Mouse (Mus musculus) kidney, embryonic 16.5 days (tissue): ENCODE data around the gene Gstm4. TPM values are rescaled to one million over a fixed set of nuclear protein-coding genes. Genes with fewer than 3 reads are reported as not detected.
"Not testable (repeated sequence)": the region's sequence is repeated elsewhere in the genome, so short reads cannot be mapped to it uniquely, and the experiment has no call there.

Experiments used
- ATAC-seq: fragments of 200-750 bp; cut with Nextera tagmentation; 2 replicates; pipeline ENCODE4 v1.8.0; 2017; ENCODE audit warnings: moderate TSS enrichment; ENCODE audit not compliant: low FRiP score, low TSS enrichment
- H3K27ac ChIP-seq: fragments of 300-500 bp; sonication (generic); 2 replicates; pipeline ENCODE4 v1.5.1; 2014; ENCODE audit warnings: low read length
- H3K27me3 ChIP-seq: fragments of 300-500 bp; sonication (generic); 2 replicates; pipeline ENCODE4 v1.6.1; 2014; ENCODE audit warnings: low read length, control low read depth, mixed read lengths; ENCODE audit not compliant: insufficient read depth
- H3K36me3 ChIP-seq: fragments of 300-500 bp; sonication (generic); 2 replicates; pipeline ENCODE4 v1.6.1; 2014; ENCODE audit warnings: low read length, control low read depth, mixed read lengths; ENCODE audit not compliant: insufficient read depth
- H3K4me1 ChIP-seq: fragments of 300-500 bp; sonication (generic); 2 replicates; pipeline ENCODE4 v1.6.1; 2014; ENCODE audit warnings: low read length, control low read depth, mixed read lengths; ENCODE audit not compliant: insufficient read depth
- H3K4me2 ChIP-seq: fragments of 300-500 bp; sonication (generic); replicated peaks from 2 replicates; pipeline ENCODE4 v1.6.1; 2014; ENCODE audit warnings: low read depth, low read length
- H3K4me3 ChIP-seq: fragments of 300-500 bp; sonication (generic); 2 replicates; pipeline ENCODE4 v1.5.1; 2014; ENCODE audit warnings: mild to moderate bottlenecking, low read length
- H3K9ac ChIP-seq: fragments of 300-500 bp; sonication (generic); replicated peaks from 2 replicates; pipeline ENCODE4 v1.6.1; 2014; ENCODE audit warnings: low read length
- H3K9me3 ChIP-seq: fragments of 300-500 bp; sonication (generic); 2 replicates; pipeline ENCODE4 v1.6.1; 2016; ENCODE audit warnings: low read length, control low read depth
- WGBS: fragments of 180-500 bp; shearing (Covaris S2); extraction: QIAGEN DNeasy Blood & Tissue Kit; methylation state at CpG from one replicate; pipeline ENCODE4 v1.1.7; 2014; 5-methylcytosine and 5-hydroxymethylcytosine counted together
- polyA plus RNA-seq: library from polyadenylated mRNA; unstranded; fragments of >200 nt; fragmentation: Nextera tagmentation; extraction: Ambion mirVana; gene quantifications from 2 replicates; pipeline ENCODE4 v1.2.1, GENCODE M21; 2015

Gene Gstm4
- polyA plus RNA-seq, 1 experiment from 2014 or later: 20.4 TPM

DNA sequence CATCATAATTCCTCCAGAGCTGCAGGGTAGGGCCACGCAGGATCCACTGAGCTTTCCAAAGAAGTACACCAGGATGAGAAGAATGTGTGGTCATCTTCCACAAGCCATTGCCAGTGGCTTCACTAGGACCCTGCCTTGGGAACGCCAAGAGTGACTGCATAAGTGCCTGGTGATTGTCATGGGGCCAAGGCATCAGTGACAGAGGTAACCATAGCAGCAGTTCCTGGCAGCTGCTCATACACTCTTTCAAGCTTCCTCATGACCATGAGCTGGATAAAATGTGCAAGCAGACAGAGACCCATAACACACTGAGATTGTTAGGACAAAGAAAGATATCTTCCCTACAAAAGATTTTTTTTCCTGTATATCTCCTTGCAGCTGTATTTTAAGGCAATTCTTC is 34.4 kb downstream of the Gstm4 start:
- no peak overlapping the region for H3K9ac ChIP-seq
- no peak overlapping the region for H3K4me2 ChIP-seq
- no peaks in the 10 kb centered on the region for H3K27me3 ChIP-seq
- H3K4me1 ChIP-seq: peaks cover 10% of the 10 kb centered on the region; the same call in 1 of the 2 replicates
- no peak overlapping the region for H3K27ac ChIP-seq
- no peaks in the 10 kb centered on the region for H3K36me3 ChIP-seq
- WGBS: 61% methylated on average over 2 of the region's 2 CpGs
- H3K9me3 ChIP-seq: no peaks in the 10 kb centered on the region
- no peak for ATAC-seq
- H3K4me3 ChIP-seq: no peak overlapping the region

DNA sequence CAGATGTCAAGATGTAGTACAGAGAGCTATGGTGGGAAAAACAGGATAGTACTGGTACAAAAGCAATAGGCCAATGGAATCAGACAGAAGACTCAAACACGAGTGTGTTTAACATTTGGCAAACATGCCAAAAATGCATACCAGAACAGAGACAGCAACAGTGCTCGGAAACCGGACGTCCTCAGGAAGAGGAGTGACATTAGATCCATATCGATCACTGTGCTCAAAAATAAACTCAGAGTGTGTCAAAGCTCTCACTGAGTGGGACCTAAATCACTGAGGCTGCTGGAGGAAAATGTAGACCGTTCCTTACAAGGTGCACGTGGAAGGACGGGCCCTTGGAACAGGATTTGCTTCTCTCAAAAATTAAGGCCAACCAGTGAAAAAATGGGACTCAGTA is 42.7 kb downstream of the Gstm4 start:
- no peak overlapping the region for H3K27ac ChIP-seq
- no peaks in the 10 kb centered on the region for H3K36me3 ChIP-seq
- no peak overlapping the region for H3K9ac ChIP-seq
- H3K4me3 ChIP-seq: no peak overlapping the region
- H3K9me3 ChIP-seq: no peaks in the 10 kb centered on the region
- no peaks in the 10 kb centered on the region for H3K4me1 ChIP-seq
- H3K27me3 ChIP-seq: no peaks in the 10 kb centered on the region
- no peak overlapping the region for H3K4me2 ChIP-seq
- WGBS: 65% methylated on average over 8 of the region's 8 CpGs
- ATAC-seq: no peak

DNA sequence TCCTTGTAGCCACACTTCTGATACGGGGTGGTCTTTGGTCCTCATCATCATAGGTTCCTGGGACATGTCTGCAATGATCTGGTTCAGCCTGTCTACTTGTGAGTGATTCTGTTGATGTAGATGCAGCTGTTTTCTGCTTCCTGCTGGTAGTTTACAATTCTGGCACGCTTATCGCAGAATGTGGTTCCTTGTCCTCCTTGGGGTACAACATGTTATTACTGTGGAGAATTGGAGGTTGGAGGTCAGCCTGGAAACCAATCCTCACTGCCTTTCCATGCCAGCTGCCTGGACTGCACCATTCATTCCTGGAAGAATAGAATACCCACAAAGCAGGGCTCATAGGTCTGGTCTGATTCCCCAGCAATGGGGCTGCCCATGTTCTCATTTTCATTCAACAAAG is 45.2 kb downstream of the Gstm4 start:
- WGBS: 90% methylated on average over 3 of the region's 3 CpGs

DNA sequence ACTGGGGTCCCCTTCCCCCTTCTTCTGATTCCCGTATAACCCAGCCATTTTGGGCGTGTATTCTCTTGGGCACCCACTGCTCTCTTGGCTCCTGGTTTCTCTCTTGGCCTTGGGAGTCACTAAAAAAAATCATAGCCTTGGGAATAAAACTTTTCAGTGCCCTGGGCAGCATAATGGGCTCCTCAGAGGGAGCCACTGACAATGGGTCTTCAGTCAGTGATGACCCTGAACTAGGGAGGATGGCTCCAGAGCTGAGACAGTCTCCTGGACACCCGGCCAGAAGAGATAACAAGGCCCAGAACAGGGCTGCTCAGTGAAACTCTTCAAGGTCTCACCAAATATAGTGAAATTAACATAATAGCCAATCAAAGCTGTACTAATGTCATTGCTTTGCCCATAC is 46.1 kb downstream of the Gstm4 start:
- no peak overlapping the region for H3K9ac ChIP-seq
- ATAC-seq: no peak
- whole genome bisulfite sequencing: 89% methylated on average over 3 of the region's 3 CpGs
- H3K27ac ChIP-seq: no peak overlapping the region
- no peaks in the 10 kb centered on the region for H3K27me3 ChIP-seq
- no peak overlapping the region for H3K4me3 ChIP-seq
- H3K9me3 ChIP-seq: no peaks in the 10 kb centered on the region
- H3K4me1 ChIP-seq: no peaks in the 10 kb centered on the region
- no peaks in the 10 kb centered on the region for H3K36me3 ChIP-seq
- no peak overlapping the region for H3K4me2 ChIP-seq

More for the DNA sequence above, 45.2 kb downstream of the Gstm4 start:
- no peaks in the 10 kb centered on the region for H3K9me3 ChIP-seq
- no peak overlapping the region for H3K9ac ChIP-seq
- H3K4me1 ChIP-seq: no peaks in the 10 kb centered on the region
- no peak overlapping the region for H3K27ac ChIP-seq
- no peaks in the 10 kb centered on the region for H3K27me3 ChIP-seq
- H3K4me2 ChIP-seq: no peak overlapping the region
- ATAC-seq: no peak
- H3K36me3 ChIP-seq: no peaks in the 10 kb centered on the region
- no peak overlapping the region for H3K4me3 ChIP-seq

DNA sequence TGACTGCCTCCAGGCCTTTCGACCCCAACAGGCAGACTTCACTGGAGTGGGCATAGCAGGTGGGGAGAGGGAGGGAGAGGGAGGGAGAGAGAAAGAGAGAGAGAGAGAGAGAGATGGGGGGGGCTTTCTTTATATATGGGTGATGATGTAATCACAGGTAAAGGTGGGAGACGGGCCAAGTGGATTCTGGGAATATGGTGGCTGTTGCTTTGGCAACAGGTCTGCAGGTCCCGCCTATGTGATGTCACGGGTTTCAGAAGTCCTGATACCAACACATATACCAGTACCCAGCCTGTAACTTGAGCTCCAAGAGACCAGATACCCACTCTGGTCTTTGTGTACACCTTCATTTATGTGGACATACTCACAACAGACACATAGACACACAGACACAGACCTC is 48.1 kb downstream of the Gstm4 start:
- Histone ChIP-seq H3K4me2 (no peak overlapping the region), H3K36me3 (no peaks in the 10 kb centered on the region), H3K9me3 (no peaks in the 10 kb centered on the region), H3K4me3 (no peak overlapping the region), H3K27me3 (no peaks in the 10 kb centered on the region), H3K27ac (no peak overlapping the region), H3K4me1 (no peaks in the 10 kb centered on the region), H3K9ac (no peak overlapping the region)
- WGBS: 85% methylated on average over 4 of the region's 4 CpGs
- ATAC-seq: no peak

DNA sequence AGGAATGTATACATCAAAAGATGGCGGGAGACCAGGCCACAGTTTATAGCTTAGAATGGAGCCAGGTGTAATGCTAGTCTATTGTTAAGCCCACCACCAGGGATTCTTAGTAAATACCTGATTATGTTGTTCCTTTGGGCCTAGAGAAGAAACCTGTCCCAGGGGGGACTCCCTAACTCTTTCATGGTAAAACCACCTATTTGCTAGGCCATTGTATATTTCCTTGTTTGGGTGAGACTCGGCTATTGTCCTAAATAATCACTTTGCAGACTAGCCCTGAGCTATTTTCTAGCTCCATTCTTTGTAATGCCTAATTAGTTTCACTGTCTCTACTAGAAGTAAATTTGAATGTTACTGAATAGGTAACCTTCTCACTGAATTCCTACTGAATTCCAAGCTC is 48.7 kb downstream of the Gstm4 start:
- not testable (repeated sequence) for H3K9me3 ChIP-seq, H3K27ac ChIP-seq, ATAC-seq, H3K4me2 ChIP-seq, H3K4me3 ChIP-seq, H3K4me1 ChIP-seq, H3K27me3 ChIP-seq, H3K36me3 ChIP-seq, H3K9ac ChIP-seq
- 83% methylated on average over 2 of the region's 2 CpGs for WGBS

Other genes starting within 250 kb of the Gstm4 start
- gene Eps8l3, start 167.7 kb downstream of the Gstm4 start, polyA plus RNA-seq: not detected in 2 replicates
- 170 and 171 TPM in 2 replicates for gene Gstm5, start 149.1 kb downstream of the Gstm4 start, polyA plus RNA-seq
- 16.7 and 16.9 TPM in 2 replicates for gene Gstm7, start 113.1 kb downstream of the Gstm4 start, polyA plus RNA-seq
- gene Gstm6, start 101.1 kb downstream of the Gstm4 start, polyA plus RNA-seq: 8.2 and 9.6 TPM in 2 replicates
- gene Gstm3, start 75.6 kb downstream of the Gstm4 start, polyA plus RNA-seq: 0.18 and 0.24 TPM in 2 replicates
- 115 and 132 TPM in 2 replicates for gene Gstm2, start 58.4 kb downstream of the Gstm4 start, polyA plus RNA-seq
- 109 and 124 TPM in 2 replicates for gene Gstm1, start 26.9 kb downstream of the Gstm4 start, polyA plus RNA-seq
- gene Ampd2, start 41.8 kb upstream of the Gstm4 start, polyA plus RNA-seq: 69.7 and 69.8 TPM in 2 replicates
- 0.84 and 1.9 TPM in 2 replicates for gene Gnat2, start 47.9 kb upstream of the Gstm4 start, polyA plus RNA-seq
- 188 and 196 TPM in 2 replicates for gene Gnai3, start 101.3 kb upstream of the Gstm4 start, polyA plus RNA-seq
- 0.06 and 0.08 TPM in 2 replicates for gene Gpr61, start 110.0 kb upstream of the Gstm4 start, polyA plus RNA-seq
- gene Amigo1, start 141.4 kb upstream of the Gstm4 start, polyA plus RNA-seq: 5.4 and 5.8 TPM in 2 replicates
- gene Cyb561d1, start 156.3 kb upstream of the Gstm4 start, polyA plus RNA-seq: 3.4 and 3.9 TPM in 2 replicates
- 18.7 and 22.2 TPM in 2 replicates for gene Atxn7l2, start 166.0 kb upstream of the Gstm4 start, polyA plus RNA-seq
- 3.7 and 5.0 TPM in 2 replicates for gene Sypl2, start 181.8 kb upstream of the Gstm4 start, polyA plus RNA-seq
- 282 and 321 TPM in 2 replicates for gene Psma5, start 212.0 kb upstream of the Gstm4 start, polyA plus RNA-seq
- 7.6 and 8.5 TPM in 2 replicates for gene Sort1, start 239.2 kb upstream of the Gstm4 start, polyA plus RNA-seq